Comparison of ENCODE assay signal across 8 mouse cellular contexts in the genomic region with DNA sequence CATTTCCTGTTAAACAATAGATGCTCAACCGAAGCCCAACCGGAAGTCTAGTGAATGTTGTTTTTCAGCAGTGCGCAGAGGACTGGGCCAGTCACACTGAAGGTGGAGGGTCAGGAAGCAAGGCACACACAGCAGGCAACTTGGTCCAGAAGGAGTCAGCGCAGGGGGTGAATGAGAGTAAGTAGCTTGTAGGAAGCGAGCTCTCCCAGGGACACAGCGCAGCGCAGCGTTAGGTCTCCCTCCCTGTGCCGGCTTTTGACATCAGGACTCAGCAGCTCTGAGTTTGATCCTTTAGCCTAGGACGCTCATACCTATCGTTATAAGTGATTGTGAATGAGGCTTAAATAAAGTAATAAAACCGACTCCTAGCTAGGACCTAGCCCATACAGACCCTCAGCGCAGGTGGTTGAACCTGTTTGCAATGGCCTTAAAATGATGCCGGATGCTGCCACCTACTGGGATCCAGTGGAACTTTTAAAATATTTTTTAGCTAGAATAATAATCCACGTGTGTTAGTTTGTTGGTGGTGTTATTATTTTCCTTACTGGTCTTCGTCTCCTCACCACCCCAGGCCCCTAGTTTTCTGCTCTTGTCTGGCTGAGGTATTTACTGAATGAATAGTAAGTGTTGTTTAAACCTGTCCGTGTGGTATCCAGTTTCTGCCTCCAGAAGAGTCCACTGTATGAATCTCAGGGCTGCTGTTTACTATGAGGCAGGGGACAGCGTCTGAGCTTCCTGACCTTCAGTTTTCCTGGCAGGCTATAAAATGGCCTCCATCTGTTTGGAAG.
A peak's percentile ranks its signal among the peaks of the same experiment; 100 is the strongest.
DNase-seq lines count a peak whose midpoint lies in the region; ATAC-seq and TF ChIP-seq lines count a peak whose summit lies in the region.

No protein-coding gene starts in this region.

- peak; percentile 76 for DNase-seq in B cell, adult 2 months
- DNase-seq in T-cell, adult 2 months (ENCODE audit: low spot score): peak; percentile 61
- DNase-seq in embryo, embryonic 10 days (ENCODE audit: low spot score): peak; percentile 70
- no peak for DNase-seq in heart, embryonic 10.5 days (ENCODE audit: low spot score)
- peak; percentile 68 for DNase-seq in kidney, adult 9 months
- peak; percentile 46 for DNase-seq in liver, embryonic 11.5 days (ENCODE audit: low spot score)
- DNase-seq in naive thymus-derived CD4-positive, alpha-beta T cell, adult 2 months (ENCODE audit: low read depth): peak; percentile 84
- DNase-seq in stomach, postnatal 0 days (ENCODE audit: low spot score): peak; percentile 45

- no peak overlapping the region for H3K27ac ChIP-seq in heart, embryonic 10.5 days
- H3K27ac ChIP-seq in liver, embryonic 11.5 days (ENCODE audit: low read depth, low read length): no peak overlapping the region
- no peak overlapping the region for H3K27ac ChIP-seq in stomach, postnatal 0 days (replicated peaks)

- H3K4me3 ChIP-seq in heart, embryonic 10.5 days: peak overlapping the region; percentile 33
- peak overlapping the region; percentile 34 for H3K4me3 ChIP-seq in liver, embryonic 11.5 days (ENCODE audit: low read depth, low read length)
- peak overlapping the region; percentile 28 for H3K4me3 ChIP-seq in stomach, postnatal 0 days (ENCODE audit: low read depth, low read length)

- no peaks in the 10 kb centered on the region for H3K36me3 ChIP-seq in heart, embryonic 10.5 days
- no peaks in the 10 kb centered on the region for H3K36me3 ChIP-seq in liver, embryonic 11.5 days (ENCODE audit: control insufficient read depth, insufficient read depth, low read length)
- H3K36me3 ChIP-seq in stomach, postnatal 0 days (ENCODE audit: control insufficient read depth, insufficient read depth, low read length): no peaks in the 10 kb centered on the region

- peak; percentile 57 for ATAC-seq in liver, embryonic 11.5 days (replicated peaks; ENCODE audit: low FRiP score)
- ATAC-seq in stomach, postnatal 0 days (ENCODE audit: low FRiP score, low TSS enrichment): peak; percentile 60; the same call in 1 of the 2 replicates

- H3K9ac ChIP-seq in liver, embryonic 11.5 days (ENCODE audit: low read depth, low read length): no peak overlapping the region
- peak overlapping the region; percentile 13; the same call in 1 of the 2 replicates for H3K9ac ChIP-seq in stomach, postnatal 0 days (ENCODE audit: low read length)

- H3K4me1 ChIP-seq in heart, embryonic 10.5 days: no peaks in the 10 kb centered on the region; the same call in 1 of the 2 replicates
- H3K4me1 ChIP-seq in liver, embryonic 11.5 days (replicated peaks; ENCODE audit: control insufficient read depth, insufficient read depth, low read length): no peaks in the 10 kb centered on the region
- H3K4me1 ChIP-seq in stomach, postnatal 0 days (replicated peaks; ENCODE audit: control insufficient read depth, insufficient read depth): no peaks in the 10 kb centered on the region

- peak overlapping the region; percentile 64 for H3K4me2 ChIP-seq in liver, embryonic 11.5 days
- H3K4me2 ChIP-seq in stomach, postnatal 0 days (replicated peaks; ENCODE audit: low read depth): peak overlapping the region; percentile 59

- no peaks in the 10 kb centered on the region for H3K27me3 ChIP-seq in heart, embryonic 10.5 days (ENCODE audit: insufficient read depth, poor library complexity, severe bottlenecking)
- no peaks in the 10 kb centered on the region for H3K27me3 ChIP-seq in liver, embryonic 11.5 days (replicated peaks; ENCODE audit: control insufficient read depth, insufficient read depth, low read length)
- H3K27me3 ChIP-seq in stomach, postnatal 0 days (ENCODE audit: control insufficient read depth, insufficient read depth, low read length): no peaks in the 10 kb centered on the region

- TF ChIP-seq CTCF in stomach, postnatal 0 days (IDR thresholded peaks at IDR 0.05; ENCODE audit: low read depth): peak; percentile 83

- no peaks in the 10 kb centered on the region for H3K9me3 ChIP-seq in heart, embryonic 10.5 days
- no peaks in the 10 kb centered on the region for H3K9me3 ChIP-seq in liver, embryonic 11.5 days (ENCODE audit: control insufficient read depth, low read length)
- no peaks in the 10 kb centered on the region for H3K9me3 ChIP-seq in stomach, postnatal 0 days (ENCODE audit: control insufficient read depth, low read length)

- WGBS in heart, embryonic 10.5 days: 23% methylated on average over 18 of the region's 18 CpGs
- 15% methylated on average over 18 of the region's 18 CpGs for WGBS in liver, embryonic 11.5 days
- 11% methylated on average over 18 of the region's 18 CpGs for WGBS in stomach, postnatal 0 days

- no peak for TF ChIP-seq EP300 in stomach, postnatal 0 days (optimal IDR thresholded peaks at IDR 0.05)
